Mouse (Mus musculus) fibroblast of lung, adult 2 months (primary cell): ENCODE measurements around the gene Tmem91.
"Not testable (repeated sequence)": the region's sequence is repeated elsewhere in the genome, so short reads cannot be mapped to it uniquely, and the experiment has no call there.

Source experiments
- DNase-seq: peaks from one replicate; pipeline ENCODE4 v3.0.0-alpha.2; 2011; ENCODE audit warnings: low read depth

The Tmem91 gene

GRCm38 (mm10) chr7:25674719-25675300 is at the start of gene Tmem91:
Gene Tmem91, minus strand, starts transcription at chr7:25675166.
- DNase-seq: no peak

- DNase-seq: not testable (repeated sequence)
Observed at GRCm38 (mm10) chr7:25721776-25722175, 46.8 kb upstream of the Tmem91 start.

- no peak for DNase-seq
Observed at GRCm38 (mm10) chr7:25720760-25721159, 45.8 kb upstream of the Tmem91 start.

- DNase-seq: no peak
Observed at GRCm38 (mm10) chr7:25719761-25720610, 45.0 kb upstream of the Tmem91 start.

GRCm38 (mm10) chr7:25718788-25719417 is 43.9 kb upstream of the Tmem91 start, which contains the start of gene Ccdc97:
Gene Ccdc97, minus strand, starts transcription at chr7:25719088.
- peak; percentile 87 for DNase-seq

- DNase-seq: no peak
Observed at GRCm38 (mm10) chr7:25717478-25717877, 42.5 kb upstream of the Tmem91 start.

- no peak for DNase-seq
Observed at GRCm38 (mm10) chr7:25715731-25716271, 40.8 kb upstream of the Tmem91 start.

- DNase-seq: no peak
Observed at GRCm38 (mm10) chr7:25714581-25714980, 39.6 kb upstream of the Tmem91 start.

GRCm38 (mm10) chr7:25712801-25713200 is 37.8 kb upstream of the Tmem91 start:
- no peak for DNase-seq

GRCm38 (mm10) chr7:25711731-25712197 is 36.8 kb upstream of the Tmem91 start:
- peak; percentile 99 for DNase-seq

- DNase-seq: no peak
Observed at GRCm38 (mm10) chr7:25711165-25711564, 36.2 kb upstream of the Tmem91 start.

GRCm38 (mm10) chr7:25710519-25711130 is 35.7 kb upstream of the Tmem91 start:
- DNase-seq: no peak

- no peak for DNase-seq
Observed at GRCm38 (mm10) chr7:25709961-25710360, 35.0 kb upstream of the Tmem91 start.

- DNase-seq: peak; percentile 71
Observed at GRCm38 (mm10) chr7:25707581-25708292, 32.8 kb upstream of the Tmem91 start.

- no peak for DNase-seq
Observed at GRCm38 (mm10) chr7:25706578-25707170, 31.7 kb upstream of the Tmem91 start.

GRCm38 (mm10) chr7:25705801-25706251 is 30.9 kb upstream of the Tmem91 start:
- no peak for DNase-seq

GRCm38 (mm10) chr7:25704716-25705364 is 29.9 kb upstream of the Tmem91 start:
- DNase-seq: no peak

- no peak for DNase-seq
Observed at GRCm38 (mm10) chr7:25703793-25704494, 29.0 kb upstream of the Tmem91 start.

- no peak for DNase-seq
Observed at GRCm38 (mm10) chr7:25702350-25702749, 27.4 kb upstream of the Tmem91 start.

- no peak for DNase-seq
Observed at GRCm38 (mm10) chr7:25700732-25701131, 25.8 kb upstream of the Tmem91 start.
